Mouse (Mus musculus): ENCODE measurements around the gene Mmgt2. TPM values are rescaled to one million over a fixed set of nuclear protein-coding genes. Genes with fewer than 3 reads are reported as not detected.

Mmgt2 gene
- 38.6 and 38.8 TPM in 2 replicates for polyA plus RNA-seq (2012; rRNA removed)

DNA sequence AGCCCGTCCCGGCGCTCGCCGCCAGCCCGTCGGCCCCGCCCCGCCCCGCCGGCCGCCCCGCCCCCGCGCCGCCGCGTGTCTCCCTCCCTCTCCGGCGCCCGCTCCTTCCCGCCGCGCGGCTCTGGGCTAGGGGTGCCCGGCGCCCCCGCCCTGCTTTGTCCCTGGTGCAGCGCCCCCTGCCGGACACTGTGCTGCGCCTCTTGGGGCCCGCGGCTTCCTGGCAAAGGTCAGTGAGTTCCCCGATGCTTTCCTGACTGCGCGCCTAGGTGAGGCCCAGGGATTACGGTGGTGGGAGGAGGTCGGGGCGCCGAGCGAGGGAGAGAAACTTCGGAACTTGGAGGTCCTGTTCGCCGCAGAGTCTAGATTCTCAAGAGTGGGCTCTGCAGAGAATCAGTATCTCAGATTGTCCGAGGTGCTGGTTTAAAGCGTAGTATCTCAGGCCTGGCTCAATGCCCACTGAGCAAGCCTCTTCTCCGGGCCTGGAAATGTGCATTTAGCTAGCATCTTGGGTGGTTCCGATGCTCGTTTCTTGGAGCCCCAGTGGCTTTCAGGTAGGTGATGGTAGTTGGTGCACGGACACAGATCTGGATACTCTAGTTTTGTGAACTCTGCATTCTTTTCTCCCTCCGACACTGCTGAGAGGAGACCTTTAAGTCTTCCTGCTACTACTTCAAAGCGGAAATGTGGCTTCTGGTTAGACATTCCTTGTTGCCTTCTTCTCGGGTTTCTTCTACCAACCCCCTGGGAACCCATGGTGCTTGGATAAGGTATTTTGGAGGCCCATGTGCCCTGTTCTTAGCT, at the start of gene Mmgt2:
TSS of gene Mmgt2 (plus strand) at position 74 of the 801 bp plus-strand sequence.
- DNase-seq: peak; percentile 93
- TF ChIP-seq POLR2A (IDR thresholded peaks at IDR 0.05; ENCODE audit: borderline replicate concordance, extremely low read depth, low read depth, low read length) (0 out of 2 replicates have a peak, but pooled peaks have one; percentile 19), CTCF (IDR thresholded peaks at IDR 0.05; ENCODE audit: insufficient read depth, low read length) (peak; percentile 37)

DNA sequence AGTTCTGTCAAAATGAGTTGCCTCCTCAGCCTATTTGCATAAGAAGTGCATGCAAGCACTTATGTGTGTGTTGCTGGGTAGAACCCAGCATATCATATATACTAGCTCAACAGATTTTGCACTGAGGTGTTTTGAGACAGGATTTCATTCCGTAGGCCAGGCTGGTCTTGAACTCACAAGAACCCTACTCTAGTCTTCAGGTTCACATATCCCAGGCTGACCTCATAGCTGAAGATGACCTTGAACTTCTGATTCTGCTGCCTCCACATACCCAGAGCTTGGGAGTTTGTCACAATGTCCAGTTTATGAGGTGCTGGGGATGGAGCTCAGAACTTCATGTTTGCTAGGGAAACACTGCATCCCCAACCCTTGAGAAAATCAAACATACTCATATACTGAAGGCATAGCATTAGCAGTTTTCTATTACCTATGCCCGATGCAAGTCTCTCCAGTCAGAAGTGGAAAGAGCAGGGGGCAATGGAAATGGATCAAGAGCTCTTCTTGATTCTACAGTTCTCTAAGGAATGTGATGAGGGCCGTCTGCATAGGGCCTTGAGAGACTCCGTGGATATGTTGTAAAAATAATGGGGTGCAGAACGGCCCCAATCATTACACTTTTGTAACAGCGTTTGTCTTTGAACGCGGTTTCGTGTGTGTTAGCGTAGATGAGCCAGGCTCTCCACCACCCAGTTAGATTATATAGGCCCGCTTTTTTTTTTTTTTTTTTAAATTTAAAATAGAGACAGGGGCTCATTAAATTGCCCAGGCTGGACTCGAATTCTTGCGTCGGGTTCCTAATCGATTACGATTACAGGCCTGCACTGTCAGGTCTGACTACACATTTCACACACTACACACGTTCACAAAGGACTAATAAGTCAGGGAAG, 46.5 kb upstream of the Mmgt2 start:
- no peak for DNase-seq
- Histone ChIP-seq H3K4me1 (ENCODE audit: control insufficient read depth, insufficient read depth, low read length) (no peaks in the 10 kb centered on the region; the same call in 1 of the 2 replicates), H3K4me3 (replicated peaks; ENCODE audit: extremely low read depth, low read depth, low read length) (peak overlapping the region; percentile 58)
- TF ChIP-seq CTCF (IDR thresholded peaks at IDR 0.05; ENCODE audit: insufficient read depth, low read length) (no peak), POLR2A (IDR thresholded peaks at IDR 0.05; ENCODE audit: borderline replicate concordance, extremely low read depth, low read depth, low read length) (no peak)
- WGBS: 11% methylated on average over 17 of the region's 17 CpGs

More for the DNA sequence above, at the start of gene Mmgt2:
- H3K4me3 ChIP-seq (replicated peaks; ENCODE audit: extremely low read depth, low read depth, low read length): peak within 1 kb of the TSS; percentile 70
- peaks cover 8% of the 10 kb centered on the region; the same call in 1 of the 2 replicates for H3K4me1 ChIP-seq (ENCODE audit: control insufficient read depth, insufficient read depth, low read length)
- WGBS: 3% methylated on average over 33 of the region's 53 CpGs

DNA sequence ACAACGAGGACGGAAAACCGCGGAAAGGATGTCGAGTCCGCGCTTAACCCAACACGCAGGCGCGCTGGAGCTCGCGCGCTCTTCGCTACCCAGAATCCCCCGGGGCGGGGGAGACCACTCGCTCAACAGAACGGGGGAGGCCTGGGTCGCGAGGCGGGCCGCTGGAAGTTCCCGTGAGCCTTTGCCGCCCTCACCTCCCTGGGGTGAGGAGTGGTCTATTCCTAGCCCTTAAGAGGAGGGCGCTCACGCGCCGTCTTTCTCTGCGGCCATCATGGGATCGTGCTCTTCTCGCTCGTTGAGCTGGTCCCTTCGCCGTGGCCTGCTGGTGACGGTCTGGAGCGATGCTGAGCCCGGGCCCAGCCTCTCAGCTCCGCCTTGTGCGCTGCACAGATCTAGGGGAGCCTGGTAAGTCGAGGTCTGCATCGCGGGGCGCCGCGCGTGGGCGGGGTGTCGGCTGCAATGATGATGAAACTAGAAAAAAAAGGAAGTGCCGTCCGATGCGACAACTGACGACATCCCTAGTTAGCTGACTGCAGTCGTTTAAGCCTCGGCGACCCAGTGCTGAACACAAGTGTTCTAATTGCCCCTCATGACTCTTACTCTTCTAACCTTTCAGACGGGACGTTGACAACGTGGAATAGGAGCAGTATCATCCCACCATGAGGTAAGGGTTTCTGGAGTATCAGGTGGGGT, 45.7 kb upstream of the Mmgt2 start:
- DNase-seq: peak; percentile 92
- TF ChIP-seq POLR2A (IDR thresholded peaks at IDR 0.05; ENCODE audit: borderline replicate concordance, extremely low read depth, low read depth, low read length) (peak; percentile 100), CTCF (IDR thresholded peaks at IDR 0.05; ENCODE audit: insufficient read depth, low read length) (0 out of 2 replicates have a peak, but pooled peaks have one; percentile 9)
- WGBS: under 1% methylated on average over 58 of the region's 58 CpGs
- Histone ChIP-seq H3K4me1 (ENCODE audit: control insufficient read depth, insufficient read depth, low read length) (no peaks in the 10 kb centered on the region; the same call in 1 of the 2 replicates), H3K4me3 (replicated peaks; ENCODE audit: extremely low read depth, low read depth, low read length) (peak overlapping the region; percentile 94)

DNA sequence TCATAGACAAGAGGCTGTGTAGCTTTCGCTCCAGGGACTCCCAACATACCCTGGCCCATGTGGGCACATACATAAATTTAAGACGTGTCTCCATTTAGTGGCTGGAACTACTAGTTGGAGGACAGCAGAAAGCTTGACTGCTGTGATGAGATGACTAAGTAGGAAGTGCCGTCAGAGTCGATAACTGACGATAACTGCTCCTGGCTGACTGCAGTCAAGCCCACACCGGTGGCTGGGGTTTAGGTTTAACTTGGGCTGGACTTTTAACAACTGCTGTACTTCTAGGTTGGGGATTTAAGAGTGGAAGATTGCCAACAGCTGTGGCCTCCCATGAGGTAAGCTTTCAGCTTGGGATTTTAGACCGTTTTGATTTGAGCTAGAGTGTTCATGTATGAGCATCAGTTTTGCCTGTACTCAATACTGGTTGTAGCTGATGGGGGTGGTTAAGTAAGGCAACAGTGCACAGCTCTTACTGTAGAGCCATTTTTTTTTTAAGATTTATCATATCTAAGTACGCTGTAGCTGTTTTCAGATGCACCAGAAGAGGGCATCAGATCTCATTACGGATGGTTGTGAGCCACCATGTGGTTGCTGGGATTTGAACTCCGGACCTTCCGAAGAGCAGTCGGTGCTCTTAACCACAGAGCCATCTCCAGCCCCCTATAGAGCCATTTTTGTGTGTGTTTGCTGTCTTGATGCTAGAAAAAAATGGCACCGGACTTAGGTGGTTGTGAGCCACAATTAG, 45.0 kb upstream of the Mmgt2 start:
- 2% methylated on average over 13 of the region's 13 CpGs for WGBS
- DNase-seq: peak; percentile 24
- Histone ChIP-seq H3K4me1 (ENCODE audit: control insufficient read depth, insufficient read depth, low read length) (no peaks in the 10 kb centered on the region; the same call in 1 of the 2 replicates), H3K4me3 (replicated peaks; ENCODE audit: extremely low read depth, low read depth, low read length) (peak overlapping the region; percentile 94)
- no peak for TF ChIP-seq POLR2A (IDR thresholded peaks at IDR 0.05; ENCODE audit: borderline replicate concordance, extremely low read depth, low read depth, low read length)
- TF ChIP-seq CTCF (IDR thresholded peaks at IDR 0.05; ENCODE audit: insufficient read depth, low read length): no peak

GRCm38 (mm10) chr11:62604123-62604706, 44.2 kb upstream of the Mmgt2 start:
- no peak overlapping the region for H3K4me3 ChIP-seq (replicated peaks; ENCODE audit: extremely low read depth, low read depth, low read length)
- DNase-seq: no peak
- WGBS: 30% methylated on average over 5 of the region's 5 CpGs
- H3K4me1 ChIP-seq (ENCODE audit: control insufficient read depth, insufficient read depth, low read length): no peaks in the 10 kb centered on the region; the same call in 1 of the 2 replicates
- no peak for TF ChIP-seq POLR2A (IDR thresholded peaks at IDR 0.05; ENCODE audit: borderline replicate concordance, extremely low read depth, low read depth, low read length)
- no peak for TF ChIP-seq CTCF (IDR thresholded peaks at IDR 0.05; ENCODE audit: insufficient read depth, low read length)

DNA sequence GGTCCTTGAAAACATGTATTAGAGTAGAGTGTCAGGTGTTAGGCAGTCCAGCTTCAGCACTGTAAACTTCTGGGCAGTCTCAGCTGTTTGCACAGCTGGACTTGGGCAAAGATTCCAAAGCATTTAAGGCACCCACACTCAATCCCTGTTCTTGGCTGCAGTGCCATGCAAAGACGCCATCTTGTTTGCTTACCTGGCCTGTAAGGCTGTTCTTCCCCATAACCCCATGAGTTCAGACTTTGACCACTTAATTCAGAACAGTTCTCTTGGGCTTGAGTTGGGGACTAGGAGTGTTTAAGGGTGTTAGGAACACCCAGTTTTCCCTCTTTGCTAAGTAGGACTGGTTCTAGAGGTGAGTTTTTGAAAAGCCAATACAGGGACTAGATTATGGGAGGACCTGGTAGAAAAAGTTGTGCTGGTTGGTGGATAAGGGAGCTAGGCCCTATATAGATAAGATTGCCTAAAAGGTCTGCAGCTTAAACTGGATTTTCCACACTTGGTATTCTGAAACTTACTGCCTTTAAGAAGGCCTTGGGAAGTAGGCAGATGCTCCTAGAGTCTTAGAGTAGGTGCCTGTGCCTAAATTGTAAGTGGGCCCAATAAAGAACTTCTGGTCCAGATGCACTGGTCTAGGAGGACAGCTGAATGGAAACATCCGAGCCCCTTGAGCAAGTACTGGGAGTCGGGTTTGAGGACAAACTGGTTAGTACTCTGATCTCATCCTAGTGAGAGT, 43.4 kb upstream of the Mmgt2 start:
- WGBS: 45% methylated on average over 3 of the region's 3 CpGs
- no peak for TF ChIP-seq POLR2A (IDR thresholded peaks at IDR 0.05; ENCODE audit: borderline replicate concordance, extremely low read depth, low read depth, low read length)
- no peak for TF ChIP-seq CTCF (IDR thresholded peaks at IDR 0.05; ENCODE audit: insufficient read depth, low read length)
- Histone ChIP-seq H3K4me1 (ENCODE audit: control insufficient read depth, insufficient read depth, low read length) (no peaks in the 10 kb centered on the region; the same call in 1 of the 2 replicates), H3K4me3 (replicated peaks; ENCODE audit: extremely low read depth, low read depth, low read length) (no peak overlapping the region)
- no peak for DNase-seq

GRCm38 (mm10) chr11:62605619-62606298, 42.7 kb upstream of the Mmgt2 start:
- WGBS: 58% methylated on average over 10 of the region's 10 CpGs
- Histone ChIP-seq H3K4me3 (replicated peaks; ENCODE audit: extremely low read depth, low read depth, low read length) (no peak overlapping the region), H3K4me1 (ENCODE audit: control insufficient read depth, insufficient read depth, low read length) (no peaks in the 10 kb centered on the region; the same call in 1 of the 2 replicates)
- DNase-seq: no peak
- TF ChIP-seq POLR2A (IDR thresholded peaks at IDR 0.05; ENCODE audit: borderline replicate concordance, extremely low read depth, low read depth, low read length): no peak
- no peak for TF ChIP-seq CTCF (IDR thresholded peaks at IDR 0.05; ENCODE audit: insufficient read depth, low read length)

All from lung, adult 2 months (tissue).